Mouse (Mus musculus) testis, adult 2 months (tissue): ENCODE results near the gene Wipf3.

Experiments
- CTCF ChIP-seq: fragments of 200-500 bp; IDR thresholded peaks from 2 replicates; pipeline ENCODE4 v1.5.1; 2012; ENCODE audit warnings: low read depth, mild to moderate bottlenecking, inconsistent platforms, low read length, moderate library complexity; ENCODE audit not compliant: control insufficient read depth, insufficient read depth, insufficient replicate concordance
- POLR2A ChIP-seq: fragments of 200-500 bp; IDR thresholded peaks from 2 replicates; pipeline ENCODE4 v1.6.1; 2012; ENCODE audit warnings: low read depth, mild to moderate bottlenecking, inconsistent platforms, low read length, moderate library complexity; ENCODE audit not compliant: control insufficient read depth

DNA sequence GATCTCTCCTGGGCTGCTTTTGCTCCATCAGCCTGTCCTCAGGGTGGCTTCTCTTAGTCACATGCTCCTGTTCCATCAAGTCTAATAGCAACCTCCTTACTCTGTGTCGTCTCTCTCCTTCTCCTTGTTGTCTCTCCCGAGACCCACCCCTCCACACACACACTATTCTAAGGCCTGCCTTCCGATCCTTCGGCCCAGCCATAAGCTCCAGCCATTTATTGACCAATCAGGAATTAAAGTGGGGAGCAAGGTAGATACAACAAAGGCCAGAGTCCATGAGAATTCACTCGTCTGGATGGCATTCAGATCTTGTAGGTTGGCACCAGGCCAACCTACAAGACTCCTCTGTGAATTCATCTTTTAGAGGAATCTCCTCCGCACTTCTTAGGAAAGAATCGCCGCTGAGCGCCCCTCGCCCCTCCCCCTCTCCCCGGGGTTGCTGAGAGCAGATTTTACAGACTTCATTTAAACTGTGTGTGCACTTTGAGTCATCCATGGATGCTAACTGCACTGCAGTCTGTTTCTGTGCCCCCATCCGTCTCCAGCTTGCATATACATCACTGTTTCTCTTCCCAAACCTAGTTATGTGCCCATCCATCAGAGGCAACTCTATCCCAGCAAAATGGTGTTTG is 45.4 kb upstream of the Wipf3 start:
- TF ChIP-seq CTCF (no peak), POLR2A (no peak)
